ENCODE assay signal across 10 mouse cellular contexts in genomic region chr7:3366705-3367516, GRCm38 (mm10). TPM values are rescaled to one million over a fixed set of nuclear protein-coding genes. Genes with fewer than 3 reads are reported as not detected.
DNase-seq lines count a peak whose midpoint lies in the region; ATAC-seq and TF ChIP-seq lines count a peak whose summit lies in the region.
"Had no signal": no experiment of that assay in that cellular context is flagged by ENCODE, and none has a peak within 500 bp of the region (broad histone marks: within the 10 kb centered on the region; RNA-seq: fewer than 3 reads in every experiment).

No protein-coding gene starts in this region.

- peaks cover 34% of the 10 kb centered on the region for H3K27me3 ChIP-seq in heart, embryonic 12.5 days (replicated peaks)
- peaks cover 32% of the 10 kb centered on the region for H3K27me3 ChIP-seq in midbrain, embryonic 12.5 days
- H3K27me3 ChIP-seq in midbrain, postnatal 0 days (ENCODE audit: insufficient read depth, low read length) = no peaks in the 10 kb centered on the region
- peaks cover 34% of the 10 kb centered on the region for H3K27me3 ChIP-seq in limb, embryonic 12.5 days

- ATAC-seq in heart, embryonic 12.5 days (ENCODE audit: insufficient number of reproducible peaks, low FRiP score) = no peak
- peak; percentile 19; the same call in 1 of the 2 replicates for ATAC-seq in midbrain, embryonic 12.5 days (ENCODE audit: low FRiP score, low read depth)
- ATAC-seq in midbrain, postnatal 0 days (ENCODE audit: low FRiP score) = no peak
- ATAC-seq in limb, embryonic 12.5 days (ENCODE audit: insufficient number of reproducible peaks, insufficient read depth, low FRiP score, low TSS enrichment, low read depth) = no peak

- no peak overlapping the region for H3K27ac ChIP-seq in heart, embryonic 12.5 days (ENCODE audit: poor library complexity, severe bottlenecking)
- no peak overlapping the region for H3K27ac ChIP-seq in midbrain, embryonic 12.5 days (replicated peaks)
- H3K27ac ChIP-seq in midbrain, postnatal 0 days (ENCODE audit: low read depth, low read length) = no peak overlapping the region
- H3K27ac ChIP-seq in limb, embryonic 12.5 days = no peak overlapping the region

- H3K36me3 ChIP-seq in heart, embryonic 12.5 days = no peaks in the 10 kb centered on the region
- peaks cover 23% of the 10 kb centered on the region; the same call in 1 of the 2 replicates for H3K36me3 ChIP-seq in midbrain, embryonic 12.5 days
- 0 out of 2 replicates have a peak, but pooled peaks cover 6% of the 10 kb centered on the region for H3K36me3 ChIP-seq in midbrain, postnatal 0 days (ENCODE audit: insufficient read depth, low read length)
- H3K36me3 ChIP-seq in limb, embryonic 12.5 days = peaks cover 36% of the 10 kb centered on the region

- H3K9me3 ChIP-seq in heart, embryonic 12.5 days (replicated peaks) = no peaks in the 10 kb centered on the region
- H3K9me3 ChIP-seq in midbrain, embryonic 12.5 days = no peaks in the 10 kb centered on the region
- H3K9me3 ChIP-seq in midbrain, postnatal 0 days (ENCODE audit: low read length) = no peaks in the 10 kb centered on the region
- no peaks in the 10 kb centered on the region for H3K9me3 ChIP-seq in limb, embryonic 12.5 days

- WGBS in heart, embryonic 12.5 days = 3% methylated on average over 42 of the region's 42 CpGs
- 19% methylated on average over 42 of the region's 42 CpGs for WGBS in midbrain, embryonic 12.5 days
- WGBS in midbrain, postnatal 0 days = 28% methylated on average over 42 of the region's 42 CpGs
- 10% methylated on average over 42 of the region's 42 CpGs for WGBS in limb, embryonic 12.5 days

- intact Hi-C loops in heart, postnatal 10 days (cut with DNase I) = no loop called here

- peaks cover 16% of the 10 kb centered on the region for H3K4me1 ChIP-seq in heart, embryonic 12.5 days (replicated peaks)
- H3K4me1 ChIP-seq in midbrain, embryonic 12.5 days = peaks cover 9% of the 10 kb centered on the region; the same call in 1 of the 2 replicates
- peaks cover 2% of the 10 kb centered on the region; the same call in 1 of the 2 replicates for H3K4me1 ChIP-seq in midbrain, postnatal 0 days (ENCODE audit: insufficient read depth, low read length)
- H3K4me1 ChIP-seq in limb, embryonic 12.5 days (replicated peaks) = peaks cover 10% of the 10 kb centered on the region

- peak overlapping the region; percentile 43 for H3K4me3 ChIP-seq in heart, embryonic 12.5 days
- no peak overlapping the region for H3K4me3 ChIP-seq in midbrain, embryonic 12.5 days
- no peak overlapping the region for H3K4me3 ChIP-seq in midbrain, postnatal 0 days (ENCODE audit: low read depth, low read length)
- H3K4me3 ChIP-seq in limb, embryonic 12.5 days (replicated peaks) = no peak overlapping the region

- TF ChIP-seq CTCF in midbrain, postnatal 0 days (IDR thresholded peaks at IDR 0.05) = no peak

- DNase-seq in heart, postnatal 10 days = no peak
- no peak for DNase-seq in midbrain, postnatal 0 days (ENCODE audit: low spot score)
- no peak for DNase-seq in right cerebral cortex, postnatal 4 days
- DNase-seq in gastrocnemius, adult 8-10 months (ENCODE audit: low spot score in 2 of 2) = no peak
- no peak for DNase-seq in spleen, postnatal 10 days (ENCODE audit: low spot score in 2 of 2)
- DNase-seq: cerebellum, adult 8-10 months; thymus, postnatal 14 days had no signal

- peak overlapping the region; percentile 17; the same call in 1 of the 2 replicates for H3K9ac ChIP-seq in heart, embryonic 12.5 days
- no peak overlapping the region for H3K9ac ChIP-seq in midbrain, embryonic 12.5 days (replicated peaks)
- H3K9ac ChIP-seq in midbrain, postnatal 0 days (replicated peaks; ENCODE audit: low read length, poor library complexity, severe bottlenecking) = no peak overlapping the region
- H3K9ac ChIP-seq in limb, embryonic 12.5 days (replicated peaks) = no peak overlapping the region

- peak overlapping the region; percentile 77 for H3K4me2 ChIP-seq in heart, embryonic 12.5 days
- no peak overlapping the region for H3K4me2 ChIP-seq in midbrain, embryonic 12.5 days (replicated peaks)
- H3K4me2 ChIP-seq in midbrain, postnatal 0 days (ENCODE audit: low read depth, low read length, poor library complexity, severe bottlenecking) = no peak overlapping the region
- H3K4me2 ChIP-seq in limb, embryonic 12.5 days = peak overlapping the region; percentile 49; the same call in 1 of the 2 replicates

RNA-seq across cellular contexts. Expression of gene Cacng8, which starts 23.6 kb away (rescaled TPM):
- 1.6 and 1.9 TPM in 2 replicates for polyA plus RNA-seq in heart, embryonic 12.5 days (2016; fragmentation: Nextera tagmentation; extraction: Ambion mirVana)
- total RNA-seq in heart, postnatal 10 days (2021) = not detected
- polyA plus RNA-seq in midbrain, embryonic 12.5 days (2016; fragmentation: Nextera tagmentation; extraction: Ambion mirVana) = 7.4 and 7.9 TPM in 2 replicates
- total RNA-seq in midbrain, postnatal 0 days (2014; rRNA removed) = 44.0 and 59.0 TPM in 2 replicates
- 20.8 and 21.4 TPM in 2 replicates for polyA plus RNA-seq in midbrain, postnatal 0 days (2015; fragmentation: Nextera tagmentation; extraction: Ambion mirVana)
- 6.2 and 6.3 TPM in 2 replicates for polyA plus RNA-seq in limb, embryonic 12.5 days (2016; fragmentation: Nextera tagmentation; extraction: Ambion mirVana)
- total RNA-seq in gastrocnemius, adult 8-10 months (2022) = not detected

RNA-seq across cellular contexts. Expression of gene Cacng7, which starts 34.2 kb away (rescaled TPM):
- polyA plus RNA-seq in heart, embryonic 12.5 days (2016; fragmentation: Nextera tagmentation; extraction: Ambion mirVana) = 0.17 and 0.32 TPM in 2 replicates
- 1 to 10 TPM; 7.7 to 9.7 TPM for total RNA-seq in heart, postnatal 10 days (2021)
- polyA plus RNA-seq in midbrain, embryonic 12.5 days (2016; fragmentation: Nextera tagmentation; extraction: Ambion mirVana) = 3.5 and 4.2 TPM in 2 replicates
- total RNA-seq in midbrain, postnatal 0 days (2014; rRNA removed) = 78.5 and 115 TPM in 2 replicates
- 2.9 and 3.7 TPM in 2 replicates for polyA plus RNA-seq in midbrain, postnatal 0 days (2015; fragmentation: Nextera tagmentation; extraction: Ambion mirVana)
- 3.0 and 3.1 TPM in 2 replicates for polyA plus RNA-seq in limb, embryonic 12.5 days (2016; fragmentation: Nextera tagmentation; extraction: Ambion mirVana)
- total RNA-seq in gastrocnemius, adult 8-10 months (2022) = 10 to 100 TPM in 3 of 4 experiments, 1 to 10 TPM in 1; 8.5 to 16.4 (median 13.6) TPM

RNA-seq across cellular contexts. Expression of gene Cacng6, which starts 57.1 kb away (rescaled TPM):
- polyA plus RNA-seq in heart, embryonic 12.5 days (2016; fragmentation: Nextera tagmentation; extraction: Ambion mirVana) = 23.1 and 23.5 TPM in 2 replicates
- 1 to 10 TPM; 1.9 to 2.0 TPM for total RNA-seq in heart, postnatal 10 days (2021)
- polyA plus RNA-seq in midbrain, embryonic 12.5 days (2016; fragmentation: Nextera tagmentation; extraction: Ambion mirVana) = 0.20 TPM in 1 of 2 replicates, not detected in the other
- total RNA-seq in midbrain, postnatal 0 days (2014; rRNA removed) = not detected in 2 replicates
- polyA plus RNA-seq in midbrain, postnatal 0 days (2015; fragmentation: Nextera tagmentation; extraction: Ambion mirVana) = 0.20 TPM in 1 of 2 replicates, not detected in the other
- polyA plus RNA-seq in limb, embryonic 12.5 days (2016; fragmentation: Nextera tagmentation; extraction: Ambion mirVana) = 3.7 and 4.1 TPM in 2 replicates
- total RNA-seq in gastrocnemius, adult 8-10 months (2022) = 100 to 1,000 TPM; 113 to 158 (median 136) TPM

Comparison
In these comparisons a context has a peak if more than half of its experiments do, and no peak if none do; other contexts are left out.
1. H3K4me2 ChIP-seq: peak in heart, embryonic 12.5 days (single experiment) and limb, embryonic 12.5 days (single experiment); none in midbrain, embryonic 12.5 days (single experiment) and midbrain, postnatal 0 days (single experiment).